Mouse (Mus musculus): ENCODE data around the gene Otop2.

Gene Otop2

DNA sequence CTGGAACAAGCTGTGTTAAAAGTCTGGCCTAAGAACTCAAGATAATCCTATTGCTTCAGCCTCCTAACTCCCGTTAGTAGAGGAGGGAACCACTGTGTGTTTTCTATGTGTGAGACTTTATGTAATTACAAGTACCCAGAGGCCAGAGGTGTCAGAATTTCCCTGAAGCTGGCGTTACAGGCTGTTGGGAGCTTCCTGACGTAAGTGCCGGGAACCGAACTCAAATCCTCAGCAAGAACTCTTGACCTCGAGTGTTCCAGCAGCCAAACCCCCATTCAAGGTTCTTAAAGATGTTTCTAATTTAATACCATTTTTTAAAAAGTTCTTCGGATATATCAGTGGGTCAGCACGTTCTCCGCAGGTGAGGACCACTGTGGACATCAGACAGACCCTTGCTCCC lies 74.3 kb downstream of the Otop2 start:
- no peak for DNase-seq (ENCODE audit: inconsistent ontology term)

Data from Muller cell, postnatal 12 days (primary cell).